Mouse (Mus musculus): ENCODE results near the gene Dpf3. TPM values are rescaled to one million over a fixed set of nuclear protein-coding genes. Genes with fewer than 3 reads are reported as not detected.
A peak's percentile ranks its signal among the peaks of the same experiment; 100 is the strongest.

Gene Dpf3
- polyA plus RNA-seq, 1 experiment from 2014 or later: 15.5 TPM

DNA sequence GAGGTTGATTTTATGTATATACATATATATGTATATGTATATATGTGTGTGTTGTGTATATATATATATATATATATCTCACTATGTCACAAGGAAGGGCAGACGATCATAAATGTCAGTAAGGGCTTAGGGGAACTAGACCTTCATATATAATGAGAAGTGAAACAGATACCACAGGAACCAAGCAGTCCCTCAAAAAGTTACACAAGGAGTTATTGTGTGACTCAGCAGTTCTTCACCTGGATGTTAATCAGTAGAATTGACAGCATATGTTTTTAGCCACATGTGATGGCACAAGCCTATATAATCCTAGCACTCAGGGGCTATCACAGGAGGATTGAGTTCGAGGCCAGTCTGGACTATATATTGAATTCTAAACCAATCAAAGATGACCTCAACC lies 49.5 kb downstream of the Dpf3 start:
- ATAC-seq (ENCODE audit: low FRiP score, low TSS enrichment): no peak
- Histone ChIP-seq H3K27ac (ENCODE audit: low read depth, low read length) (no peak overlapping the region), H3K27me3 (ENCODE audit: control insufficient read depth, insufficient read depth, low read length) (no peaks in the 10 kb centered on the region), H3K4me3 (ENCODE audit: low read length) (no peak overlapping the region), H3K9me3 (ENCODE audit: control insufficient read depth, low read length) (no peaks in the 10 kb centered on the region), H3K9ac (ENCODE audit: low read depth, low read length) (no peak overlapping the region), H3K36me3 (ENCODE audit: control insufficient read depth, insufficient read depth, low read length) (no peaks in the 10 kb centered on the region), H3K4me1 (ENCODE audit: control insufficient read depth, insufficient read depth, low read length) (no peaks in the 10 kb centered on the region), H3K4me2 (replicated peaks; ENCODE audit: low read depth, low read length) (no peak overlapping the region)
- 88% methylated on average over 2 of the region's 2 CpGs for WGBS

DNA sequence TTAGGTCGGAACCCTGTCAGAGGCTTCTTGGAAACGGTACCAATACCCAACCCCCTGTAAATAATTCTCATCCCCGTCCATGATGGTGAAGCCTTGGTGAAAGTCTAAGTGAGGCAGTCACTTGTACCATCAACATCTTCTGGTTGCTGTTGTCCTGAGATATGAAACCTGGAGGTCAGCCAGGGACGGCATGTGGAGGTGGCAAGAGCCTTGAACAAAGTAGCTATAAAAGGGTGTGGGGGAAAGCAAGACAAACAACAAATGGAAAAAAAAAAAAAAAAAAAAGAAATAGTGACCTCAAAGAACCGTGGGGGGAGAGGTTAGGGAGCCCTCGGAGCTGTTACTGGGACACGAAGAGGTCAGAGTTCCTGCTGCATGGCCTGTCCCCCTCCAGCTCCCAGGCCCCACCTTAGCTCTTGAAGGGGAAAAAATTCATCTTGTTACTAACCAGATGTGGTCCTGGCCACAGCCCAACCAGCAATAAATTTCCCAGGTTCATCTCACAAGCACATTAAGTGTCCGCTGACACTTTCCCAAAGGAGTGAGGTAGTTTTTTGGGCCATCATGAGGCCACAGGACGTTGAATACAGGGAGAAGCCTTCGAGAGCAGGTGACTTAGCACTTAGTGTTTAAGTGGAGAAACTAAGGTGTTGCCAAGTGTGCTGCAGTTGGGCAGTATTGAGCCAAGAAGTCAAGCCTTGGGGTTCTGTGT lies 53.4 kb downstream of the Dpf3 start:
- no peak overlapping the region for H3K4me2 ChIP-seq (replicated peaks; ENCODE audit: low read depth, low read length)
- H3K27ac ChIP-seq (ENCODE audit: low read depth, low read length): no peak overlapping the region
- WGBS: 32% methylated on average over 10 of the region's 10 CpGs
- H3K9ac ChIP-seq (ENCODE audit: low read depth, low read length): no peak overlapping the region
- no peaks in the 10 kb centered on the region for H3K4me1 ChIP-seq (ENCODE audit: control insufficient read depth, insufficient read depth, low read length)
- H3K4me3 ChIP-seq (ENCODE audit: low read length): no peak overlapping the region
- H3K9me3 ChIP-seq (ENCODE audit: control insufficient read depth, low read length): no peaks in the 10 kb centered on the region
- H3K36me3 ChIP-seq (ENCODE audit: control insufficient read depth, insufficient read depth, low read length): no peaks in the 10 kb centered on the region
- ATAC-seq (ENCODE audit: low FRiP score, low TSS enrichment): 0 out of 2 replicates have a peak, but pooled peaks have one; percentile 65
- no peaks in the 10 kb centered on the region for H3K27me3 ChIP-seq (ENCODE audit: control insufficient read depth, insufficient read depth, low read length)

- H3K27me3 ChIP-seq (ENCODE audit: control insufficient read depth, insufficient read depth, low read length): no peaks in the 10 kb centered on the region
- H3K4me3 ChIP-seq (ENCODE audit: low read length): no peak overlapping the region
- H3K27ac ChIP-seq (ENCODE audit: low read depth, low read length): no peak overlapping the region
- H3K4me1 ChIP-seq (ENCODE audit: control insufficient read depth, insufficient read depth, low read length): peaks cover 2% of the 10 kb centered on the region; the same call in 1 of the 2 replicates
- no peak for ATAC-seq (ENCODE audit: low FRiP score, low TSS enrichment)
- no peaks in the 10 kb centered on the region for H3K36me3 ChIP-seq (ENCODE audit: control insufficient read depth, insufficient read depth, low read length)
- H3K9ac ChIP-seq (ENCODE audit: low read depth, low read length): no peak overlapping the region
- H3K4me2 ChIP-seq (replicated peaks; ENCODE audit: low read depth, low read length): no peak overlapping the region
- H3K9me3 ChIP-seq (ENCODE audit: control insufficient read depth, low read length): no peaks in the 10 kb centered on the region
- WGBS: 96% methylated on average over 4 of the region's 4 CpGs
These were observed 54.1 kb downstream of the Dpf3 start for GRCm38 (mm10) chr12:83433436-83433835.

DNA sequence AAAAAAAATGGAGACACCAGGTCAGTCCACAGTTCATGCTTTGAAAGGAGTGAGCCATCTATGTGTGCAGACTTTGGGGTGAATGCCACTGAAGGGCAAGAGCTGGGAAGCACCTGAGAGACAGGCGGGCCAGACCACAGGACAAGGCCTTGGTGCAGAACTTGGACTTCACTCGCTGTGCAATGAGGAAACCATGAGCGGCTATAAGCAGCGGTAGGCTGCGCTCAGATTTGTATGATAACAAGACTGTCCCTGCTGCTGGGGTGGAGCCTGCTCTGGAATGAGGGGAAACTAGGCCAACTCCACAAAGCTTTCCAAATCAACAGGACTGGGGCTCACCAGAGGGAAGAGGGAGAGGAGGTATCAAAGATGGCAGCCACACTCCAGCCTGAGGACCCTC lies 57.3 kb downstream of the Dpf3 start:
- Histone ChIP-seq H3K4me1 (ENCODE audit: control insufficient read depth, insufficient read depth, low read length) (peaks cover 11% of the 10 kb centered on the region; the same call in 1 of the 2 replicates), H3K36me3 (ENCODE audit: control insufficient read depth, insufficient read depth, low read length) (no peaks in the 10 kb centered on the region), H3K9ac (ENCODE audit: low read depth, low read length) (no peak overlapping the region), H3K27me3 (ENCODE audit: control insufficient read depth, insufficient read depth, low read length) (no peaks in the 10 kb centered on the region), H3K4me2 (replicated peaks; ENCODE audit: low read depth, low read length) (no peak overlapping the region), H3K4me3 (ENCODE audit: low read length) (no peak overlapping the region), H3K9me3 (ENCODE audit: control insufficient read depth, low read length) (no peaks in the 10 kb centered on the region), H3K27ac (ENCODE audit: low read depth, low read length) (no peak overlapping the region)
- ATAC-seq (ENCODE audit: low FRiP score, low TSS enrichment): no peak
- 89% methylated on average over 5 of the region's 5 CpGs for WGBS

DNA sequence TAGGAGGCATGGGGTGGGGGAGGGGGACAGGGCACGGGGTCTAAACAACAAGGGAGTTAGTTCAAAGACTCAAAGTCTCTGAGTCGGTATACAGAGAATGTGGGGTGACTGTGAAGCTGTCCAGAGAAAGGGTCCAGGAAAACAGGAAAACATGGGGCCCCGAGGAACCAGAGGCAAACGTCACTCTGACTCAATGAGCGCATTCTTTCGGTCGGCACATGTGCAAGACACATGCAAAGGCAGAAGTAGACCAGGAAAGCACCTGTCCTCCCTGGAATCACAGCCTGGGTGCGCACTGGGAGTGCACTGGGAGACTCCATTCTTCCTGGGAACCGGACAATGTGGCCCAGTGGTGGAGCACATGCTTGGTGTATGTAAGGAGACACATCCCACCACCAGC lies 59.5 kb downstream of the Dpf3 start:
- H3K9ac ChIP-seq (ENCODE audit: low read depth, low read length): no peak overlapping the region
- no peaks in the 10 kb centered on the region for H3K36me3 ChIP-seq (ENCODE audit: control insufficient read depth, insufficient read depth, low read length)
- no peak for ATAC-seq (ENCODE audit: low FRiP score, low TSS enrichment)
- H3K9me3 ChIP-seq (ENCODE audit: control insufficient read depth, low read length): no peaks in the 10 kb centered on the region
- H3K4me1 ChIP-seq (ENCODE audit: control insufficient read depth, insufficient read depth, low read length): peaks cover 11% of the 10 kb centered on the region; the same call in 1 of the 2 replicates
- no peak overlapping the region for H3K4me2 ChIP-seq (replicated peaks; ENCODE audit: low read depth, low read length)
- no peaks in the 10 kb centered on the region for H3K27me3 ChIP-seq (ENCODE audit: control insufficient read depth, insufficient read depth, low read length)
- WGBS: 37% methylated on average over 9 of the region's 9 CpGs
- H3K4me3 ChIP-seq (ENCODE audit: low read length): no peak overlapping the region
- H3K27ac ChIP-seq (ENCODE audit: low read depth, low read length): no peak overlapping the region

- WGBS: 11% methylated on average over 4 of the region's 4 CpGs
- Histone ChIP-seq H3K9me3 (ENCODE audit: control insufficient read depth, low read length) (no peaks in the 10 kb centered on the region), H3K27ac (ENCODE audit: low read depth, low read length) (no peak overlapping the region), H3K4me2 (replicated peaks; ENCODE audit: low read depth, low read length) (no peak overlapping the region), H3K4me3 (ENCODE audit: low read length) (no peak overlapping the region), H3K4me1 (ENCODE audit: control insufficient read depth, insufficient read depth, low read length) (peaks cover 11% of the 10 kb centered on the region; the same call in 1 of the 2 replicates), H3K9ac (ENCODE audit: low read depth, low read length) (no peak overlapping the region), H3K27me3 (ENCODE audit: control insufficient read depth, insufficient read depth, low read length) (no peaks in the 10 kb centered on the region), H3K36me3 (ENCODE audit: control insufficient read depth, insufficient read depth, low read length) (no peaks in the 10 kb centered on the region)
- peak; percentile 24; the same call in 1 of the 2 replicates for ATAC-seq (ENCODE audit: low FRiP score, low TSS enrichment)
These were observed 59.9 kb downstream of the Dpf3 start for GRCm38 (mm10) chr12:83427601-83428000.

- Histone ChIP-seq H3K27me3 (ENCODE audit: control insufficient read depth, insufficient read depth, low read length) (no peaks in the 10 kb centered on the region), H3K27ac (ENCODE audit: low read depth, low read length) (no peak overlapping the region), H3K36me3 (ENCODE audit: control insufficient read depth, insufficient read depth, low read length) (no peaks in the 10 kb centered on the region), H3K9ac (ENCODE audit: low read depth, low read length) (no peak overlapping the region), H3K4me3 (ENCODE audit: low read length) (no peak overlapping the region), H3K4me2 (replicated peaks; ENCODE audit: low read depth, low read length) (no peak overlapping the region), H3K9me3 (ENCODE audit: control insufficient read depth, low read length) (no peaks in the 10 kb centered on the region), H3K4me1 (ENCODE audit: control insufficient read depth, insufficient read depth, low read length) (peaks cover 11% of the 10 kb centered on the region; the same call in 1 of the 2 replicates)
- WGBS: 73% methylated on average over 5 of the region's 5 CpGs
- no peak for ATAC-seq (ENCODE audit: low FRiP score, low TSS enrichment)
These were observed 61.2 kb downstream of the Dpf3 start for GRCm38 (mm10) chr12:83426326-83426725.

DNA sequence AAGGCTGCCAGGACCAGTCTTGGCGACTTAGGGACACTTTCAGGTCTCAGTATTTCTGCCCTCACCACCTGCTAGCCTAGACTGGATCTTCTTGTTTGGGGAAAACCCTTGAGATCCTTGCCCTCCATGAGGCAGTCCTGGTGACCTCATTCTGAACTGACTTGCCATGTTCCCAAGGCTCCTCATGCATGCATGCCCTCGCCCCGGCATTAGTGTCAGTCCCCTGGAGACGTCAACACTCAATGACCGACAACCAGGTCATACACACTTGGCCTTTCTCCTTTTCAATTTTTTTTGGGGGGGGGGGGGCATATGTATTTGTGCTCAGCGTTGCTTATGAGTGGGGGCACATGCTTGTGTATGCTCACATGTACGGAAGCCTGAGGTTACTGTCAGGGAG lies 61.8 kb downstream of the Dpf3 start:
- Histone ChIP-seq H3K4me3 (ENCODE audit: low read length) (no peak overlapping the region), H3K27me3 (ENCODE audit: control insufficient read depth, insufficient read depth, low read length) (no peaks in the 10 kb centered on the region), H3K4me2 (replicated peaks; ENCODE audit: low read depth, low read length) (no peak overlapping the region), H3K4me1 (ENCODE audit: control insufficient read depth, insufficient read depth, low read length) (peaks cover 11% of the 10 kb centered on the region; the same call in 1 of the 2 replicates), H3K36me3 (ENCODE audit: control insufficient read depth, insufficient read depth, low read length) (no peaks in the 10 kb centered on the region), H3K9ac (ENCODE audit: low read depth, low read length) (no peak overlapping the region), H3K27ac (ENCODE audit: low read depth, low read length) (no peak overlapping the region), H3K9me3 (ENCODE audit: control insufficient read depth, low read length) (no peaks in the 10 kb centered on the region)
- whole genome bisulfite sequencing: 87% methylated on average over 7 of the region's 7 CpGs
- ATAC-seq (ENCODE audit: low FRiP score, low TSS enrichment): no peak

- Histone ChIP-seq H3K9me3 (ENCODE audit: control insufficient read depth, low read length) (no peaks in the 10 kb centered on the region), H3K27ac (ENCODE audit: low read depth, low read length) (peak overlapping the region; percentile 6; the same call in 1 of the 2 replicates), H3K4me3 (ENCODE audit: low read length) (no peak overlapping the region), H3K4me1 (ENCODE audit: control insufficient read depth, insufficient read depth, low read length) (peaks cover 11% of the 10 kb centered on the region; the same call in 1 of the 2 replicates), H3K27me3 (ENCODE audit: control insufficient read depth, insufficient read depth, low read length) (no peaks in the 10 kb centered on the region), H3K36me3 (ENCODE audit: control insufficient read depth, insufficient read depth, low read length) (no peaks in the 10 kb centered on the region), H3K4me2 (replicated peaks; ENCODE audit: low read depth, low read length) (no peak overlapping the region), H3K9ac (ENCODE audit: low read depth, low read length) (no peak overlapping the region)
- 70% methylated on average over 11 of the region's 11 CpGs for WGBS
- ATAC-seq (ENCODE audit: low FRiP score, low TSS enrichment): no peak
These were observed 62.6 kb downstream of the Dpf3 start for GRCm38 (mm10) chr12:83424720-83425444.

All from kidney, embryonic 14.5 days (tissue).